Comparison of ENCODE assay signal across 24 mouse cellular contexts in genomic region chr14:33231311-33231710, GRCm38 (mm10). TPM values are rescaled to one million over a fixed set of nuclear protein-coding genes. Genes with fewer than 3 reads are reported as not detected.
DNase-seq lines count a peak whose midpoint lies in the region; ATAC-seq and TF ChIP-seq lines count a peak whose summit lies in the region.
"Had no signal": no experiment of that assay in that cellular context is flagged by ENCODE, and none has a peak within 500 bp of the region (broad histone marks: within the 10 kb centered on the region; RNA-seq: fewer than 3 reads in every experiment).

No protein-coding gene starts in this region.

- H3K4me2 ChIP-seq in CH12.LX (ENCODE audit: insufficient read depth, low read depth, poor library complexity, severe bottlenecking) = peak overlapping the region; percentile 70
- H3K4me2 ChIP-seq: forebrain, embryonic 13.5 days; heart, embryonic 11.5 days; hindbrain, embryonic 15.5 days; limb, embryonic 13.5 days; liver, embryonic 12.5 days; midbrain, embryonic 11.5 days; neural tube, embryonic 13.5 days had no signal

- dilution Hi-C loops in CH12.LX (cut with MboI; ENCODE audit: extremely low pct_ligation_motif_present, extremely low pct_unique_long_range_greater_than_20kb, low sequenced_read_pairs) = no loop called here

- no peaks in the 10 kb centered on the region for H3K9me3 ChIP-seq in CH12.LX (replicated peaks; ENCODE audit: low read length)
- H3K9me3 ChIP-seq: forebrain, embryonic 13.5 days; hindbrain, embryonic 15.5 days; limb, embryonic 13.5 days; liver, embryonic 12.5 days; neural tube, embryonic 13.5 days had no signal

- DNase-seq in heart, adult 11 months = peak; percentile 90
- DNase-seq in heart, postnatal 14 days = no peak
- DNase-seq in CH12.LX (ENCODE audit: extremely low read depth) = peak; percentile 66
- no peak for DNase-seq in liver
- no peak for DNase-seq in layer of hippocampus, adult 2 months (ENCODE audit: low spot score in 2 of 2)
- DNase-seq in heart, postnatal 25 days (ENCODE audit: low spot score) = no peak
- DNase-seq: adrenal gland, adult 8-10 months; cerebellum, adult 11 months; cerebellum, adult 9-10 months; kidney, adult 18-20 months; kidney, postnatal 36 days; liver, postnatal 0 days had no signal

- in situ Hi-C loops in CH12.LX (cut with MboI; ENCODE audit: low pct_ligation_motif_present, low pct_unique_long_range_greater_than_20kb, low sequenced_read_pairs) = no loop called here

- no peak for TF ChIP-seq RAD21 in CH12.LX (IDR thresholded peaks at IDR 0.05; ENCODE audit: low read depth, low read length)

- no peak overlapping the region for H3K4me3 ChIP-seq in CH12.LX (replicated peaks in 1 of 3; ENCODE audit: low read depth in 2 of 3, low read length in 2 of 3, poor library complexity in 1 of 3)
- H3K4me3 ChIP-seq in olfactory bulb, adult 2 months (ENCODE audit: insufficient read depth, low read depth, low read length) = no peak overlapping the region
- H3K4me3 ChIP-seq in layer of hippocampus, adult 2 months = no peak overlapping the region
- H3K4me3 ChIP-seq: forebrain, embryonic 13.5 days; hindbrain, embryonic 15.5 days; limb, embryonic 13.5 days; liver, embryonic 12.5 days; neural tube, embryonic 13.5 days had no signal

- no peaks in the 10 kb centered on the region for H3K36me3 ChIP-seq in CH12.LX (replicated peaks in 1 of 2; ENCODE audit: control insufficient read depth in 1 of 2, insufficient read depth in 1 of 2, low read length in 1 of 2)
- H3K36me3 ChIP-seq: hindbrain, embryonic 15.5 days; limb, embryonic 13.5 days; liver, embryonic 12.5 days; neural tube, embryonic 13.5 days had no signal

- H3K9ac ChIP-seq in CH12.LX (ENCODE audit: insufficient read depth, low read depth) = no peak overlapping the region
- H3K9ac ChIP-seq: forebrain, embryonic 13.5 days; hindbrain, embryonic 15.5 days; limb, embryonic 13.5 days; liver, embryonic 12.5 days; liver, postnatal 0 days; neural tube, embryonic 13.5 days had no signal

- no peaks in the 10 kb centered on the region for H3K27me3 ChIP-seq in CH12.LX (replicated peaks)
- H3K27me3 ChIP-seq: forebrain, embryonic 13.5 days; hindbrain, embryonic 15.5 days; limb, embryonic 13.5 days; liver, embryonic 12.5 days; neural tube, embryonic 13.5 days had no signal

- no peak for TF ChIP-seq CTCF in CH12.LX (conservative IDR thresholded peaks at IDR 0.05 in 1 of 2, IDR thresholded peaks at IDR 0.05 in 1 of 2; ENCODE audit: low read depth in 2 of 2, low read length in 2 of 2)
- TF ChIP-seq CTCF in olfactory bulb, adult 2 months (IDR thresholded peaks at IDR 0.05; ENCODE audit: insufficient read depth, low read depth, low read length) = no peak
- no peak for TF ChIP-seq CTCF in layer of hippocampus, adult 2 months (conservative IDR thresholded peaks at IDR 0.05)

- TF ChIP-seq POLR2A in CH12.LX (IDR thresholded peaks at IDR 0.05; ENCODE audit: low read depth, low read length) = no peak
- no peak for TF ChIP-seq POLR2A in olfactory bulb, adult 2 months (IDR thresholded peaks at IDR 0.05; ENCODE audit: insufficient read depth, low read depth, low read length)

- intact Hi-C loops in heart, postnatal 14 days (cut with DNase I) = no loop called here
- intact Hi-C loops in heart, postnatal 25 days (cut with DNase I) = no loop called here

- peaks cover 27 to 58% of the 10 kb centered on the region in 2 experiments for H3K4me1 ChIP-seq in CH12.LX (ENCODE audit: control insufficient read depth in 1 of 2, insufficient read depth in 2 of 2)
- H3K4me1 ChIP-seq in olfactory bulb, adult 2 months (ENCODE audit: control insufficient read depth, insufficient read depth, low read length) = peaks cover 33% of the 10 kb centered on the region
- H3K4me1 ChIP-seq: forebrain, embryonic 13.5 days; hindbrain, embryonic 15.5 days; neural tube, embryonic 13.5 days had no signal

- ATAC-seq in granulocyte monocyte progenitor cell, adult 5-6 weeks (replicated peaks; ENCODE audit: poor library complexity, severe bottlenecking) = peak; percentile 24; the same call in 1 of the 2 replicates
- ATAC-seq: forebrain, embryonic 13.5 days; inflammation-experienced regulatory T-cells, adult 6 months; liver, embryonic 12.5 days; liver, postnatal 0 days; midbrain, embryonic 16.5 days had no signal

- TF ChIP-seq EP300 in CH12.LX (IDR thresholded peaks at IDR 0.05; ENCODE audit: low read length) = no peak; the same call in 1 of the 2 replicates

- WGBS in olfactory bulb, adult 2 months = 92% methylated on average over 3 of the region's 3 CpGs

- no peak overlapping the region for H3K27ac ChIP-seq in CH12.LX (ENCODE audit: insufficient read depth, low read depth)
- peak overlapping the region; percentile 88 for H3K27ac ChIP-seq in olfactory bulb, adult 2 months (ENCODE audit: insufficient read depth, low read depth, low read length)
- no peak overlapping the region for H3K27ac ChIP-seq in layer of hippocampus, adult 2 months
- H3K27ac ChIP-seq: forebrain, embryonic 13.5 days; hindbrain, embryonic 15.5 days; limb, embryonic 13.5 days; liver, embryonic 12.5 days; neural tube, embryonic 13.5 days had no signal

- no peaks in the 10 kb centered on the region for H3K79me2 ChIP-seq in CH12.LX (replicated peaks; ENCODE audit: control insufficient read depth, extremely low read depth, insufficient read depth, poor library complexity, severe bottlenecking)

TF ChIP-seq in CH12.LX, 34 proteins besides CTCF, POLR2A, EP300 and RAD21:
- TF ChIP-seq IRF4 (IDR thresholded peaks at IDR 0.05; ENCODE audit: low read depth, low read length) = peak; percentile 29; the same call in 1 of the 2 replicates
- no peak for TF ChIP-seq POLR2AphosphoS2 (IDR thresholded peaks at IDR 0.05; ENCODE audit: low read depth, low read length)
- no peak for TF ChIP-seq NRF1 (IDR thresholded peaks at IDR 0.05; ENCODE audit: low read depth, low read length)
- TF ChIP-seq USF1 (IDR thresholded peaks at IDR 0.05; ENCODE audit: low read depth, low read length) = no peak
- peak; percentile 53; the same call in 1 of the 2 replicates for TF ChIP-seq ETS1 (conservative IDR thresholded peaks at IDR 0.05; ENCODE audit: low read depth, low read length)
- 0 out of 2 replicates have a peak, but pooled peaks have one; percentile 38 for TF ChIP-seq TCF12 (IDR thresholded peaks at IDR 0.05; ENCODE audit: low read depth, low read length)
- no peak for TF ChIP-seq PAX5 (IDR thresholded peaks at IDR 0.05; ENCODE audit: low read length)
- peak; percentile 41 for TF ChIP-seq BHLHE40 (IDR thresholded peaks at IDR 0.05; ENCODE audit: low read depth, low read length)
- TF ChIP-seq E2F4 (IDR thresholded peaks at IDR 0.05; ENCODE audit: insufficient replicate concordance, low read depth, low read length) = no peak
- no peak for TF ChIP-seq CHD1 (IDR thresholded peaks at IDR 0.05; ENCODE audit: low read depth, low read length)

RNA-seq across cellular contexts. Expression of gene Arhgap22, which starts 17.5 kb away (rescaled TPM):
- 1 to 10 TPM in 1 of 2 experiments, under 1 TPM in 1; 0.95 to 1.0 TPM for total RNA-seq in heart, postnatal 14 days (2021)
- 0.17 and 0.42 TPM in 2 replicates for total RNA-seq in CH12.LX (2012; rRNA removed)
- total RNA-seq in CH12.LX (2014; rRNA removed) = 0.12 and 0.39 TPM in 2 replicates
- 0.29 TPM in 1 of 2 replicates, not detected in the other for polyA plus RNA-seq in CH12.LX (2012; ENCODE audit: insufficient read length, low read depth)
- total RNA-seq in granulocyte monocyte progenitor cell, adult 5-6 weeks (2014; fragmentation: Nextera tagmentation) = 0.47 TPM in 1 of 2 replicates, not detected in the other
- total RNA-seq in granulocyte monocyte progenitor cell, adult 5-6 weeks (2017) = 1.3 TPM in 1 of 2 replicates, not detected in the other
- polyA plus RNA-seq in olfactory bulb, adult 2 months (2012; ENCODE audit: insufficient read depth, insufficient read length, low replicate concordance, missing spikeins) = not detected in 2 replicates
- total RNA-seq in layer of hippocampus, adult 2 months (2021) = 10 to 100 TPM in 1 of 2 experiments, 1 to 10 TPM in 1; 9.6 to 11.3 TPM
- total RNA-seq in heart, postnatal 25 days (2021) = 1 to 10 TPM; 1.5 to 2.1 TPM
- total RNA-seq: hematopoietic stem cell, adult 5-6 weeks had no signal

RNA-seq across cellular contexts. Expression of gene Wdfy4, which starts 46.0 kb away (rescaled TPM):
- 1 to 10 TPM; 2.3 to 3.1 TPM for total RNA-seq in heart, postnatal 14 days (2021)
- total RNA-seq in CH12.LX (2012; rRNA removed) (140 and 146 TPM in 2 replicates), CH12.LX (2014; rRNA removed) (54.0 and 56.0 TPM in 2 replicates)
- polyA plus RNA-seq in CH12.LX (2012; ENCODE audit: insufficient read length, low read depth) = 102 and 115 TPM in 2 replicates
- total RNA-seq in granulocyte monocyte progenitor cell, adult 5-6 weeks (2014; fragmentation: Nextera tagmentation) = 84.9 and 95.4 TPM in 2 replicates
- 52.9 and 61.4 TPM in 2 replicates for total RNA-seq in granulocyte monocyte progenitor cell, adult 5-6 weeks (2017)
- not detected in 2 replicates for polyA plus RNA-seq in olfactory bulb, adult 2 months (2012; ENCODE audit: insufficient read depth, insufficient read length, low replicate concordance, missing spikeins)
- 1 to 10 TPM; 2.1 to 2.7 TPM for total RNA-seq in layer of hippocampus, adult 2 months (2021)
- total RNA-seq in heart, postnatal 25 days (2021) = 1 to 10 TPM; 2.3 to 2.7 TPM

Comparison
In these comparisons a context has a peak if more than half of its experiments do, and no peak if none do; other contexts are left out.
1. DNase-seq: peak in heart, adult 11 months (single experiment) and CH12.LX (single experiment); none in heart, postnatal 14 days (0 of 2), liver (single experiment), layer of hippocampus, adult 2 months (0 of 2) and heart, postnatal 25 days (single experiment).
2. RNA of gene Wdfy4, which starts 46.0 kb away (total RNA-seq): 54.0 to 146 TPM in CH12.LX and 52.9 to 95.4 TPM in granulocyte monocyte progenitor cell, adult 5-6 weeks; 2.3 to 3.1 TPM in heart, postnatal 14 days, 2.1 to 2.7 TPM in layer of hippocampus, adult 2 months and 2.3 to 2.7 TPM in heart, postnatal 25 days; every median in the first group is over 10 times any median in the second.